Mouse (Mus musculus) erythroblast, embryonic 14.5 days (primary cell): ENCODE measurements around the gene Mrps18b.

Source experiments
- GATA1 ChIP-seq: IDR thresholded peaks from 2 replicates; pipeline ENCODE4 v1.6.1; 2012; ENCODE audit warnings: low read length, inconsistent platforms, mixed read lengths
- TAL1 ChIP-seq: IDR thresholded peaks from 3 replicates; pipeline ENCODE4 v1.6.1; 2012; ENCODE audit warnings: low read length, inconsistent platforms, mixed read lengths

DNA sequence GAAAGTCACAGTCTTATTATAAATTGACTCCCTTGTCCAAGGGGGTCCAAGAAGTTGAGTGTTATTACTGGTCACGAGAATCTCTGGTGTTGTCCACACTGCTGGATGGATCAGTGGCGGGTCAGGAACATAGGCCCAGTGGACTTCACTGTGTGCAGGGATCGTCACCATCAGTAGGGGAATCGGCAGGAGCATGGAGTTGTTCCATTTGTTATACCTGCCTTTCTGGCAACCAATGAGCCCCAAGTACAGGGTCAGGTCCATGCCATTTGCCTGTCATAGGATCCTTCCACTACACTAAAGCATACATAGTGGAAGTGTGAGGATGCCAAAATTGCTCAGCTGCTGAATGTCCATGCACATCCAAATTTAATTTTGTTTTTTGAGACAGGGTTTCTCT, 16.4 kb upstream of the Mrps18b start:
- no peak for TF ChIP-seq TAL1
- no peak for TF ChIP-seq GATA1
